Mouse (Mus musculus) neural tube, embryonic 14.5 days (tissue): ENCODE data around the gene Pik3c2b. TPM values are rescaled to one million over a fixed set of nuclear protein-coding genes. Genes with fewer than 3 reads are reported as not detected.
"Not testable (repeated sequence)": the region's sequence is repeated elsewhere in the genome, so short reads cannot be mapped to it uniquely, and the experiment has no call there.

Experiments
- ATAC-seq: fragments of 200-750 bp; cut with Nextera tagmentation; 2 replicates; pipeline ENCODE4 v1.8.0; 2017; ENCODE audit warnings: low read depth, mild to moderate bottlenecking, moderate TSS enrichment, moderate library complexity
- H3K27ac ChIP-seq: fragments of 300-500 bp; sonication (generic); 2 replicates; pipeline ENCODE4 v1.5.1; 2014; ENCODE audit warnings: low read depth, mild to moderate bottlenecking, control low read depth, low read length, moderate library complexity, mixed read lengths
- H3K27me3 ChIP-seq: fragments of 300-500 bp; sonication (generic); 2 replicates; pipeline ENCODE4 v1.6.1; 2014; ENCODE audit warnings: low read length; ENCODE audit not compliant: control insufficient read depth, insufficient read depth
- H3K36me3 ChIP-seq: fragments of 300-500 bp; sonication (generic); 2 replicates; pipeline ENCODE4 v1.6.1; 2014; ENCODE audit warnings: low read length, mixed read lengths; ENCODE audit not compliant: control insufficient read depth, insufficient read depth
- H3K4me1 ChIP-seq: fragments of 300-500 bp; sonication (generic); 2 replicates; pipeline ENCODE4 v1.6.1; 2014; ENCODE audit warnings: low read length; ENCODE audit not compliant: control insufficient read depth, insufficient read depth
- H3K4me2 ChIP-seq: fragments of 300-500 bp; sonication (generic); 2 replicates; pipeline ENCODE4 v1.6.1; 2014; ENCODE audit warnings: mild to moderate bottlenecking, low read depth, low read length, control low read depth
- H3K4me3 ChIP-seq: fragments of 300-500 bp; sonication (generic); 2 replicates; pipeline ENCODE4 v1.5.1; 2014; ENCODE audit warnings: low read depth, low read length, control low read depth, mixed read lengths
- H3K9ac ChIP-seq: fragments of 300-500 bp; sonication (generic); replicated peaks from 2 replicates; pipeline ENCODE4 v1.6.1; 2014; ENCODE audit warnings: low read depth, mild to moderate bottlenecking, control low read depth, low read length, mixed read lengths
- H3K9me3 ChIP-seq: fragments of 300-500 bp; sonication (generic); 2 replicates; pipeline ENCODE4 v1.6.1; 2016; ENCODE audit warnings: low read length; ENCODE audit not compliant: control insufficient read depth
- WGBS: fragments of 180-500 bp; shearing (Covaris S2); extraction: QIAGEN DNeasy Blood & Tissue Kit; methylation state at CpG from one replicate; pipeline ENCODE4 v1.1.7; 2014; 5-methylcytosine and 5-hydroxymethylcytosine counted together
- polyA plus RNA-seq: library from polyadenylated mRNA; unstranded; fragments of >200 nt; fragmentation: Nextera tagmentation; extraction: Ambion mirVana; gene quantifications from 2 replicates; pipeline ENCODE4 v1.2.1, GENCODE M21; 2014

Gene Pik3c2b
- polyA plus RNA-seq, 1 experiment from 2014 or later, result 17.2 TPM

DNA sequence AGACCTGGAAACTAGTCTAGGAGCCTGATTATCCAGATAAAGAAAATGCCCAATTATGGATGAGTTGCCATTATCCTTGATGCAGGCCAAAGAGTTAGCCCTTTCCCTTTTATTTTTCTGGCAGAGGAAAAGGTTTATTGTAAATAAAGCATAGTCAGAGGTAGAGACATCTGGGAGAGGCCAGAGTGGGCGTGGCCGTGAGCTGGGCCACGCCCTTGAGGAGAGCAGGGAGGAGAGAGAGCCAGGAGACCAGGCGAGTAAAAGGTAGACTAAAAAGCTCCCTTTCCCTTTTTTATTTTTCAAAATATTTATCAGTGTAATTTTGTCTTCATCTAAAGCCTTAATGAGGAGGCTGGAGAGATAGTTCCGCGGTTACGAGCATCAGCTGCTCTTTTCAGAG is 17.5 kb upstream of the Pik3c2b start:
- Histone ChIP-seq H3K27ac (no peak overlapping the region), H3K9ac (no peak overlapping the region), H3K36me3 (no peaks in the 10 kb centered on the region), H3K27me3 (no peaks in the 10 kb centered on the region), H3K9me3 (no peaks in the 10 kb centered on the region), H3K4me1 (peaks cover 9% of the 10 kb centered on the region), H3K4me3 (no peak overlapping the region), H3K4me2 (no peak overlapping the region)
- WGBS, result 43% methylated on average over 7 of the region's 7 CpGs
- ATAC-seq, result no peak

DNA sequence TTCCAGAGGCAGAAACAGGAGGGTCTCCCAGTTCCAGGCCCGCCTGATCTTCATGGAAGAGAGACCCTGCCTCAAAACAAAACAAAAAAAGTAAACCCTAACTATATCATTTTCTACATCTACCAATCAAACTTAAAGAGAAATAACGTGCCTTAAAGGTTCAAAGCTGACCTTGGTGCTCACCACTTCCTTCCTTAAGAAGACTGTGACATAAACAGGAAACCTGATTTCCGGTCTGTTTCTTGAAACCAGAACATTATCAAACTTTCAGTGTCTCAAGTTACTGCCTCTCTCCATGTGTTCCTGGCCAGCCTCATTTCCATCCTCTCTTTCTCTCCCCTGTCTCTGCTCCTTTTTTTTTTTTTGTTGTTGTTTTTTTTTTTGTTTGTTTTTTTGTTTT is 15.7 kb upstream of the Pik3c2b start:
- peaks cover 3% of the 10 kb centered on the region; the same call in 1 of the 2 replicates for H3K4me1 ChIP-seq
- H3K9ac ChIP-seq, result no peak overlapping the region
- WGBS, result 88% methylated on average over 3 of the region's 3 CpGs
- H3K9me3 ChIP-seq, result no peaks in the 10 kb centered on the region
- no peaks in the 10 kb centered on the region for H3K36me3 ChIP-seq
- no peak for ATAC-seq
- no peak overlapping the region for H3K4me3 ChIP-seq
- H3K27ac ChIP-seq, result no peak overlapping the region
- H3K4me2 ChIP-seq, result no peak overlapping the region
- H3K27me3 ChIP-seq, result no peaks in the 10 kb centered on the region

DNA sequence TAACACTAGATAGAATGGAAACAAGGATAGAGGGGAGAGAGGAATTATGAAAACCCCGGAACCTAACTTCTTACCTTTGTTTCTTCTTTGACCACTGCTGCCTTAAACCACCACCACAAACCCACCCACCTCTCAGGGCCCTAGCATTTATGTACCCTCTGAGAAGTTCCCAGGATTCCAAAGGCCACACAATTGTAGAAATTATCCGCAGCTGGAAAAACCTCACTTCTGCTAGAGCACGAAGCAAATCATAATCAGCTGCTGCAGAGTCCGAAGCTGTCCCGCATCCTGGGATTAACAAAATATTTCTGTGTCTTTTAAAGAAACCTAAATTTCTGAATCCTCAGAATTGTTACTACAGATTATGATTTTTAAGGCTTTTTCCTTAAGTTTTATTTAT is 15.0 kb upstream of the Pik3c2b start, which contains the start of gene Mdm4:
Mdm4 (minus strand) TSS at position 101 of the 400 bp plus-strand sequence.
- Histone ChIP-seq H3K4me3 (no peak within 1 kb of the TSS), H3K36me3 (no peaks in the 10 kb centered on the region), H3K27ac (no peak within 1 kb of the TSS), H3K4me1 (peaks cover 3% of the 10 kb centered on the region; the same call in 1 of the 2 replicates), H3K9me3 (no peaks in the 10 kb centered on the region), H3K9ac (no peak within 1 kb of the TSS), H3K27me3 (no peaks in the 10 kb centered on the region), H3K4me2 (no peak within 1 kb of the TSS)
- no peak for ATAC-seq
- WGBS, result 94% methylated on average over 5 of the region's 5 CpGs

DNA sequence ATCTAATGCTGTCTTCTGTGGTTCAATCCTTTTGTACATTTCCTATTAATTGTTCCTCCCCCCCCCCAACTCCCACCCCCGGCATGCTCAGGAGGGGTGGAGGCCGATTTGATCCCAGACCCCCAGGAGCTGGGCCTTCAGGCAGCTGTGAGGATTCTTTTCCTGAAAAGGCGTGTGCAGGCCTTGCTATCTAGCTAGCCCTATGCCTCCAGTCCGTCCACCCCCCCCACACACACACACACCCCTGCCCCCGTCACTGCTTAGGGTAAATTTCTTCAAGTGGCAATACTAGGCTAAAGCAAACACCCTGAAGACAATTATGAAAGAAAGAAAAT is 12.5 kb upstream of the Pik3c2b start:
- peak overlapping the region; percentile 56 for H3K4me2 ChIP-seq
- H3K36me3 ChIP-seq, result no peaks in the 10 kb centered on the region
- no peak overlapping the region for H3K27ac ChIP-seq
- WGBS, result 7% methylated on average over 5 of the region's 5 CpGs
- peaks cover 3% of the 10 kb centered on the region; the same call in 1 of the 2 replicates for H3K4me1 ChIP-seq
- ATAC-seq, result 0 out of 2 replicates have a peak, but pooled peaks have one; percentile 23
- H3K4me3 ChIP-seq, result peak overlapping the region; percentile 47
- H3K27me3 ChIP-seq, result no peaks in the 10 kb centered on the region
- peak overlapping the region; percentile 41; the same call in 1 of the 2 replicates for H3K9ac ChIP-seq
- no peaks in the 10 kb centered on the region for H3K9me3 ChIP-seq

DNA sequence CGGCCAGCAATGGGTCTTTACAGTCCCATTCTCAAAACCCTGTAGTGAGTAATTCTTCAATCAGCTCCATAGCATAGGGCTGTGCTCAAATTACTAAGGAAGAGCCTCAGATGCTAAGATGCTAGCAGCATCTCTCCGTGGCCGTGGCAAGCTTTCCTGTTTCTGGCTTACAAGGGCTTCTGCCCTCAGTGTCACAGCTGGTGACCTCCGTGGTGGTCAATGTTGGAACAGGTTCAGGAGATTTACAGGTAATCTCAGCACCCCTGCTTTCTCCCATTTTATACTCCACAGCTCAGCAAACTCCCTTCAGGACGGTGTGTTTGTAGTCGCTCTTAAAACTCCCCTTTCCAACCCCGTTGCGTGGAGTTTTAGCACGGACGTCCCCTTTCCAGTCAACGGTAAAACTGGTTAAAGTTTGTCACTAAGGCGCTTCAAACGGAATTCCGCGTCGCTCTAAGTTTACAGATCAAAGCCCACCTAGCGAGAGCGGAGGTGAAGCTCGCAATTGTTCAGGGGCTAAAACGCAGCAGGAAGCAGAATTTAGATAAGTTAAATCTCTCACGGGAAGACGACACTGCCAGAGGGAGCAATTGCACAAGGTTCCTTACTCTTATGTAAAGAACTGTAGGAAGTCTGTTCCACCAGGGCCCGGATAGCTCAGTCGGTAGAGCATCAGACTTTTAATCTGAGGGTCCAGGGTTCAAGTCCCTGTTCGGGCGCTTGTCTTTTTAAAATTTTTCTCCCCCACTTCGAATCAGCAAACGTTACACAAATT is 12.0 kb upstream of the Pik3c2b start:
- ATAC-seq, result peak; percentile 82
- under 1% methylated on average over 28 of the region's 28 CpGs for WGBS
- Histone ChIP-seq H3K4me2 (peak overlapping the region; percentile 56), H3K9ac (peak overlapping the region; percentile 41; the same call in 1 of the 2 replicates), H3K27ac (no peak overlapping the region), H3K9me3 (no peaks in the 10 kb centered on the region), H3K27me3 (no peaks in the 10 kb centered on the region), H3K36me3 (no peaks in the 10 kb centered on the region), H3K4me1 (peaks cover 3% of the 10 kb centered on the region; the same call in 1 of the 2 replicates), H3K4me3 (peak overlapping the region; percentile 47)

GRCm38 (mm10) chr1:133034091-133034460 is 11.4 kb upstream of the Pik3c2b start:
- peak; percentile 78 for ATAC-seq
- WGBS, result 3% methylated on average over 11 of the region's 11 CpGs
- Histone ChIP-seq H3K9ac (no peak overlapping the region), H3K4me3 (peak overlapping the region; percentile 47), H3K4me2 (peak overlapping the region; percentile 56; the same call in 1 of the 2 replicates), H3K27ac (no peak overlapping the region), H3K4me1 (peaks cover 3% of the 10 kb centered on the region; the same call in 1 of the 2 replicates), H3K9me3 (no peaks in the 10 kb centered on the region), H3K27me3 (no peaks in the 10 kb centered on the region), H3K36me3 (no peaks in the 10 kb centered on the region)

DNA sequence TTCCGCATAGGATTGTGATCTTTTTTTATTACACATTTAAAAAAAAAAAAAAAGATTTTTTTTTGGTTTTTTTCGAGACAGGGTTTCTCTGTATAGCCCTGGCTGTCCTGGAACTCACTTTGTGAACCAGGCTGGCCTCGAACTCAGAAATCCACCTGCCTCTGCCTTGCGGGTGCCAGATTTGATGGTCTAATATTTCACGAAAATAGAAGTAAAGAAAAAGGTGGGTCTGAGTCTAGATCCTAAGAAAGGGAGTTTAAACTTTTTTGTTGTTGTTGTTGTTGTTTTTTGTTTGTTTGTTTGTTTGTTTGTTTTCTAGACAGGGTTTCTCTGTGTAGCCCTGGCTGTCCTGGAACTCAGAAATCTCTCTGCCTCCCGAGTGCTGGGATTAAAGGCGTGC is 10.8 kb upstream of the Pik3c2b start:
- H3K36me3 ChIP-seq, H3K4me2 ChIP-seq, H3K4me3 ChIP-seq, H3K27ac ChIP-seq, ATAC-seq, H3K27me3 ChIP-seq, H3K4me1 ChIP-seq, H3K9ac ChIP-seq, H3K9me3 ChIP-seq: not testable (repeated sequence)
- WGBS, result 67% methylated on average over 7 of the region's 7 CpGs

DNA sequence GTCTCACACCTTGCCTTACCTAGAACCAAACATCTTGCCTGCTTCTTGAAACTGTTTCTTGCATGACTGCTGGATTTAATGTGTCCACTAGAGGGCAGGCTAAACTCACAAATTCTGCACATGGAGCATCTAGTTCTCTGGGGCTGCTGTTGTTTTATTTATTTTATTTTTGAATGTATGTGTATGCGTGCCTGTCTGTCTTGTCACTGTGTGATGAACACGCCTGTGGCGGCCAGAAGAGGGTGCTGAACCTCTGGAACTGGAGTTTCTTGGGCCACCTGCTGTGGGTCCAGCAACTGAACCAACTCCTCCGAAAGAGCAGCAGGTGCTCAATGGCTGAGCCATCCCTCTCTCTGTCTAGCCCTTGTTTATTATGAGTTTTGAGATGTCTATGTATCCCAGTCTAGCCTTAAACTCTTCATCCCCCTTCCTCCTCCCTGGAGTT is 5.9 kb upstream of the Pik3c2b start:
- no peaks in the 10 kb centered on the region for H3K4me1 ChIP-seq
- 6% methylated on average over 4 of the region's 4 CpGs for WGBS
- ATAC-seq, result peak; percentile 73

DNA sequence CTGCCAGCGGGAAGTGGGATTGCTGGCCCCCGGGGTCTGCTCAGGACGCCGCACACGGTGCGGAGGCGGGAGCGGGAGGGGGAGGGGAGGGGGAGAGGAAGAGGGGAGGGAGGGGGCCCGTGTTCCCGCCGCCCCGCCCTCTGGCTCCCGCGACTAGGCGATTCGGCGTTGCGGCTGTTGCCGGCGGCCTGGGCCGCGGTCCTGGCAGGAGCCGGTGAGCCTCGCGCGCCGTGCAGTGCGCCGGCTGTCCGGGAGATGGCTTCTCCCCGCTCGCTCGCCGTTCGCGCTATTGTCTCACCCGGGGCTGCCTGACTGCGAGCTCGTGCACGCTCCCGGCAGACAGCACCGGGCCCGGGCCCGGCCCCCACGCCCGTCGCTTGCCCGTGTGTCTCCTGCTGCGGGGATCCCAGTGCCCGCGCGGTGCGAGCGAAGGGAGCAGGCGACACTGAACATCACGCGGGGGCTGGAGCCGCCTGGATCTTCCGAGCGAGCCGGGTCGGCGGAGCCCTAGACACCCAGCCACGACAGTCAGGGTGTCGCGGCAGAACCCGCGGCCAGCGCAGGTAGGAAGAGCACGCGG is 484 bp downstream of the Pik3c2b start:
- no peaks in the 10 kb centered on the region for H3K9me3 ChIP-seq
- H3K27me3 ChIP-seq, result peaks cover 3% of the 10 kb centered on the region; the same call in 1 of the 2 replicates
- WGBS, result under 1% methylated on average over 57 of the region's 71 CpGs
- peaks cover 27% of the 10 kb centered on the region; the same call in 1 of the 2 replicates for H3K4me1 ChIP-seq
- H3K4me3 ChIP-seq, result peak overlapping the region; percentile 97
- H3K9ac ChIP-seq, result peak overlapping the region; percentile 98
- H3K4me2 ChIP-seq, result peak overlapping the region; percentile 89
- ATAC-seq, result peak; percentile 92
- H3K27ac ChIP-seq, result peak overlapping the region; percentile 97
- H3K36me3 ChIP-seq, result no peaks in the 10 kb centered on the region

More for the DNA sequence above, 5.9 kb upstream of the Pik3c2b start:
- no peaks in the 10 kb centered on the region for H3K36me3 ChIP-seq
- no peaks in the 10 kb centered on the region for H3K9me3 ChIP-seq
- no peak overlapping the region for H3K27ac ChIP-seq
- no peak overlapping the region for H3K4me3 ChIP-seq
- H3K9ac ChIP-seq, result no peak overlapping the region
- H3K4me2 ChIP-seq, result no peak overlapping the region
- H3K27me3 ChIP-seq, result no peaks in the 10 kb centered on the region
